ENCODE assay signal across 17 mouse cellular contexts in the genomic region with DNA sequence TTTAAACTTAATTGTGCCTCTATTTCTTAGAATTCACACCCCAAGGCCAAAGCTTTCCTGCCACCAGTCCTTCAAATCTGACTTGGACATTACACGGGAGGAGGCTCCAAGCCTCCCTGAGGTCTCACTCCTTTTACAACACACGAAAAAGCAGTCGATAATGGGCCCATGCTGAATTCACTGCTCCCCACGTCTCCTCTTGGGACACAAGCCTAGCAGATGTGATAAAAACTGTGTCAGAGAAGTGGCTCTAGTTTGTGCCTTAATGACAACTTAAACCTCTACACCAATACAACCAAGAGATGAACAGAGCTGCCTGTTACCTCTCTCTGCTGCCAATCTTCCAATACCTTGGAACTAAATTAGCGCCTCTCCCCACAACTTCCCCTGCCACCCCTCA.
DNase-seq lines count a peak whose midpoint lies in the region; ATAC-seq and TF ChIP-seq lines count a peak whose summit lies in the region.
"Had no signal": no experiment of that assay in that cellular context is flagged by ENCODE, and none has a peak within 500 bp of the region (broad histone marks: within the 10 kb centered on the region; RNA-seq: fewer than 3 reads in every experiment).

No protein-coding gene starts in this region.

- no peak overlapping the region for H3K4me3 ChIP-seq in liver, adult 2 months (ENCODE audit: insufficient read depth, low read depth, low read length)
- H3K4me3 ChIP-seq in forebrain, embryonic 10.5 days, result no peak overlapping the region
- H3K4me3 ChIP-seq in forebrain, embryonic 14.5 days (ENCODE audit: low read depth, low read length), result no peak overlapping the region
- no peak overlapping the region for H3K4me3 ChIP-seq in midbrain, embryonic 15.5 days
- H3K4me3 ChIP-seq: embryonic facial prominence, embryonic 13.5 days; hindbrain, embryonic 12.5 days had no signal

- H3K4me1 ChIP-seq in liver, adult 2 months (ENCODE audit: control insufficient read depth, insufficient read depth, low read length), result peaks cover 15% of the 10 kb centered on the region
- H3K4me1 ChIP-seq in forebrain, embryonic 10.5 days, result peaks cover 91% of the 10 kb centered on the region
- peaks cover 45% of the 10 kb centered on the region for H3K4me1 ChIP-seq in forebrain, embryonic 14.5 days (ENCODE audit: control insufficient read depth, insufficient read depth, low read length)
- peaks cover 39% of the 10 kb centered on the region for H3K4me1 ChIP-seq in midbrain, embryonic 15.5 days

- H3K79me2 ChIP-seq in liver, adult 2 months (ENCODE audit: control insufficient read depth, insufficient read depth, low read length), result no peaks in the 10 kb centered on the region; the same call in 1 of the 2 replicates

- H3K36me3 ChIP-seq in liver, adult 2 months (ENCODE audit: control insufficient read depth, insufficient read depth, low read length), result no peaks in the 10 kb centered on the region
- H3K36me3 ChIP-seq in forebrain, embryonic 10.5 days (replicated peaks), result no peaks in the 10 kb centered on the region
- H3K36me3 ChIP-seq in forebrain, embryonic 14.5 days (ENCODE audit: control insufficient read depth, insufficient read depth, low read length), result no peaks in the 10 kb centered on the region
- H3K36me3 ChIP-seq in midbrain, embryonic 15.5 days (replicated peaks), result no peaks in the 10 kb centered on the region
- H3K36me3 ChIP-seq: embryonic facial prominence, embryonic 13.5 days; hindbrain, embryonic 12.5 days had no signal

- no peaks in the 10 kb centered on the region for H3K9me3 ChIP-seq in forebrain, embryonic 10.5 days
- H3K9me3 ChIP-seq in forebrain, embryonic 14.5 days (replicated peaks; ENCODE audit: control insufficient read depth, low read length), result no peaks in the 10 kb centered on the region
- H3K9me3 ChIP-seq in midbrain, embryonic 15.5 days, result no peaks in the 10 kb centered on the region
- H3K9me3 ChIP-seq: embryonic facial prominence, embryonic 13.5 days; hindbrain, embryonic 12.5 days had no signal

- no peak for ATAC-seq in forebrain, embryonic 14.5 days
- ATAC-seq in midbrain, embryonic 15.5 days (replicated peaks), result peak; percentile 38; the same call in 1 of the 2 replicates

- WGBS in liver, adult 2 months, result 59% methylated on average over 5 of the region's 5 CpGs
- 32% methylated on average over 5 of the region's 5 CpGs for WGBS in forebrain, embryonic 10.5 days
- 8% methylated on average over 5 of the region's 5 CpGs for WGBS in forebrain, embryonic 14.5 days
- 22% methylated on average over 5 of the region's 5 CpGs for WGBS in midbrain, embryonic 15.5 days

- no peak for TF ChIP-seq CTCF in liver, adult 2 months (IDR thresholded peaks at IDR 0.05; ENCODE audit: low read depth, low read length)

- no peak for TF ChIP-seq POLR2A in liver, adult 2 months (IDR thresholded peaks at IDR 0.05; ENCODE audit: extremely low read depth, insufficient read depth, low read length)

- H3K27ac ChIP-seq in liver, adult 2 months (replicated peaks; ENCODE audit: insufficient read depth, low read depth, low read length), result 0 out of 2 replicates have a peak overlapping the region, but pooled peaks have one; percentile 32
- H3K27ac ChIP-seq in forebrain, embryonic 10.5 days, result peak overlapping the region; percentile 79
- peak overlapping the region; percentile 76 for H3K27ac ChIP-seq in forebrain, embryonic 14.5 days (ENCODE audit: low read depth, low read length)
- H3K27ac ChIP-seq in midbrain, embryonic 15.5 days, result peak overlapping the region; percentile 59
- H3K27ac ChIP-seq: embryonic facial prominence, embryonic 13.5 days; hindbrain, embryonic 12.5 days; stomach, postnatal 0 days had no signal

- no peak for DNase-seq in liver, adult 2 months (ENCODE audit: extremely low read depth, low read depth, low spot score)
- DNase-seq in liver, result no peak
- no peak for DNase-seq in forebrain, embryonic 10.5 days (ENCODE audit: extremely low spot score, low spot score)
- peak; percentile 67 for DNase-seq in forebrain, embryonic 14.5 days (ENCODE audit: low spot score)
- DNase-seq in gastrocnemius, postnatal 4 days (ENCODE audit: low spot score in 2 of 2), result no peak
- DNase-seq in layer of hippocampus, adult 18-20 months (ENCODE audit: low spot score in 2 of 2), result no peak
- DNase-seq: adrenal gland, adult 2 months; cerebellum, adult 9-11 months; heart, postnatal 10 days; kidney, postnatal 36 days; lung, embryonic 14.5 days; lung, postnatal 36 days had no signal

- no peaks in the 10 kb centered on the region for H3K27me3 ChIP-seq in liver, adult 2 months (ENCODE audit: control insufficient read depth, insufficient read depth, low read length)
- H3K27me3 ChIP-seq in forebrain, embryonic 10.5 days (ENCODE audit: poor library complexity, severe bottlenecking), result 0 out of 2 replicates have a peak, but pooled peaks cover 7% of the 10 kb centered on the region
- no peaks in the 10 kb centered on the region for H3K27me3 ChIP-seq in forebrain, embryonic 14.5 days (replicated peaks; ENCODE audit: control insufficient read depth, insufficient read depth, low read length)
- H3K27me3 ChIP-seq in midbrain, embryonic 15.5 days (replicated peaks), result no peaks in the 10 kb centered on the region
- H3K27me3 ChIP-seq: embryonic facial prominence, embryonic 13.5 days; hindbrain, embryonic 12.5 days had no signal

- peak overlapping the region; percentile 20; the same call in 1 of the 2 replicates for H3K4me2 ChIP-seq in forebrain, embryonic 14.5 days (ENCODE audit: low read length)
- H3K4me2 ChIP-seq in midbrain, embryonic 15.5 days, result no peak overlapping the region
- H3K4me2 ChIP-seq: embryonic facial prominence, embryonic 13.5 days; heart, embryonic 11.5 days; hindbrain, embryonic 12.5 days; lung, embryonic 14.5 days had no signal

- H3K9ac ChIP-seq in liver, adult 2 months (ENCODE audit: low read depth, low read length), result no peak overlapping the region
- no peak overlapping the region for H3K9ac ChIP-seq in forebrain, embryonic 14.5 days (ENCODE audit: low read length)
- H3K9ac ChIP-seq in midbrain, embryonic 15.5 days, result no peak overlapping the region
- H3K9ac ChIP-seq: embryonic facial prominence, embryonic 13.5 days; hindbrain, embryonic 12.5 days; lung, embryonic 14.5 days had no signal
